Mouse (Mus musculus): ENCODE measurements around the gene Olfr920.

Gene Olfr920

DNA sequence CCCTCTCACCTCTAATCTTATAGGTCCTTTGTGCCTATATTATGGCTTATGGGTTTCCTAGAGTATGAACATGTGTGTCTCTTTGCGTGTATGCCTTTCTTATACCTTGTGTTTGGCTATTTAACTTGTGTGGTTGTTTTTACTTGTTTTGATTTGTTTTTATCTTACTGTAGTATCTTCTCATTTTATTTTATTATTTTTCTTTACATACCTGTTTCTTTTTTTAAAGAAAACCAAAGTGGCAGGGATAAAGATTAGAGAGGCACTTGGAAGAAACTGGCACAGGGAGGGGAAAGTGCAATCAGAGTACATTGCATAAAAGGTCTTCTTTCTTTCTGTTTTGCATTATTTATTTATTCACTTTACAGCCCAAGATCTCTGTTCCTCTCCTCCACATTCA, at the start of gene Olfr920:
Gene Olfr920 (plus strand): TSS at position 301 of the 400 bp plus-strand sequence.
- no peak for DNase-seq

- peak; percentile 30 for DNase-seq
Observed at GRCm38 (mm10) chr9:38718102-38718501, 34.0 kb upstream of the Olfr920 start, which contains the start of gene Vwa5a. Vwa5a (plus strand) TSS chr9:38718268.

- no peak for DNase-seq
Observed at GRCm38 (mm10) chr9:38718927-38719441, 33.1 kb upstream of the Olfr920 start.

DNA sequence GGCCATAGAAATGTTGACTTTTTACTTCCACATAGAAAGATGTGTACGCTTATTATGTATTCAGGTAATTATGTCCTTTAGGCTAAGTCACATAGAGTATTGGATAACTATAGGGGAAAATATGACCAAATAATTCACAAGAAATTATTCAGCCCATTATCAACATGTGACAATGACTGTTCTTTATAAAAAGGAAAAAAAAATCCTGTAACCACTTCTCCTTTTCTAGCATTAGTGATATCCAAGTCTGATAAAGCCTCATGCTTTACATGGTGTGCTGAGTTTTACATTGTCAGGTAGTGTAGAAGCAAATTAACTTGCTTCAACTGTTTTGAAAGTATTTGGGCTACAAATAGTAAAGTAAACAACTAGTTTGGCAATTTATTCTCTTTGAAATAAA, 28.1 kb upstream of the Olfr920 start:
- no peak for DNase-seq

DNA sequence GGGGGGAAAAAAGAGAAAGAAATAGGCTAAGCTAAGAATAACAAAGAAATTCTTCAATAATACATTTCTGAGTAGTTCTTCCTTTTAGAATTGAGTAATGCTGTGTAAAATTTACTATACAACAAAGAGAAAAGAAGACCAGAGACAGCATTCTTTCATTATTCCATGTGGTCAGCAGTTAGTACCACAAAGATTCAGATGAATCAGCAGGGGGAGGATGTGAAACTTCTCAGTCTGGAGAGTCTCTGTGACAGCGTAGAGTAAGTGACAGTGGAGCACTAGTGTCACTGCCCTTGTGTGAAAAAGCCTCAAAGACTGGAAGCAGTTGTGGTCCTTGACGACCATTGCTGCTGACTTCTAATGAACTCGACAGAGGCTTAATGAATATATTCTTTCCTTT, 23.9 kb upstream of the Olfr920 start:
- no peak for DNase-seq

DNA sequence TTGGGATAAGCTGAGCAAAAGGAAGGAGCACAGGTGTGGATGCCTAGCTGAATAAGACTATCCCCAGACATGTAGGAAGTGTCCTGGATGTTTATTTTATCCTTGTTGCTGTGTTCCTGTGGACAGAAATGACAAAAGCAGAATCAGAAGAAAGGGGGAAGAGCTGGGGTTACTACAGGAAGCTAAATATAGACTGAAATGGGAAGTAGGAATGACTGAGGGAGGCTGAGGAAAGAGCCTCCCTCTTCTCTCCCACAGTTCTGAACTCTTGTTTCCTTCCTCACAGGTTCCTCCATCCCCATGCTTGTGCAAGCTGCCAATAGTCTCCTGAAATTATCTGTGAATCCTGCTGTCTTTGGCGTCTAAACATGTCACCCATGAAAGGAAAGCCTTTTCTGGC, 10.7 kb upstream of the Olfr920 start:
- DNase-seq: no peak

DNA sequence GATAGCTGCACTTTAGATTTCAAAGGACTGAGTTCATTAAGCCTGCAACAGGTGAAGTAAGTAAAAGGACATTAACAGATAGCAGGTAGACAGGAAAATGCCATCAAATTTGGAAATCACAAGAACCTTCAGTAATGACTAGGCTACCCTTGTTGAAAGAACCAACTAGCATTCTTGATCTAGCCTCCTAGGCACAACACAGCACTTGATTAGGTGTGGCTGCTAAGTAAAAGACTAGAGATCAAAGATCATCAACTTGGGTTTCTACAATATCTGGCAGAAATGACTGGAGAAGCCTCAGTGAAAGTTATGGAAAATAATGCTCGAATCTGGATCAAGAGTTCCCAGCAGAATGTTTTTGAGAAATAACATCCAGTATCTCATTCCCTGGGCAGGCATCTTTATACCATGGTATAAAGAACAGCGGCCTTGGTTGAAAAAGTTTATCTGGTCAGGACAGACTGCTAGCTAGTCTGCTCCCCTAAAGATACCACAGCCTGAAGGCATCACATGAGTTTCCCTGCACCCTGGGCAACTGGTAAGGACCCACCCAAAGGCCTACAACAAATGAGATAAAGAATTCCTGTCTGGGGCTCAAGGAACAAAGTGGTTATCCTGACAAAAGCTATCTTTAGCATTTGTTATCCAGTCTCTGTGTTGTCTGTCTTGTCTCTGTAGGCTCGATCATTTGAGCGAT, 7.3 kb upstream of the Olfr920 start:
- no peak for DNase-seq

DNA sequence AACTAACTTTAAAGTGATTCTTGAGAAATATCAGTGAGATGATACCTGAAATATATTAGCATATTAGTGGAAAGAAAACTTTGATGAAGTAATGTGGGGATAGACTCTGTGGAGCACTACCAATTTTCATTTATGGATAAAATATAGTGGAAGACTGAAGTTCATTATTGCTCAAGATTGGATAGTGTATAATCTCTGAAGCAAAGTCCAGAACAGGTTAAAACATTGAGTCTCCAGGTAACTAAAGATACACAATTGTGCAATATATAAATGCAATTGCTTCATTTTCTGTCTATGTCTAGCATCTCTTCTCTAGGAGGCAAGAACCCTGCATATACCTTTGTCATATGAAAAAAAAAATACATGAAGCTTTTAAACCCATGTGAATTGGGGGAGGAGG, 20.7 kb downstream of the Olfr920 start, which contains the start of gene Olfr921:
Gene Olfr921 (plus strand): TSS at position 301 of the 400 bp plus-strand sequence.
- no peak for DNase-seq

GRCm38 (mm10) chr9:38792689-38793088, 40.6 kb downstream of the Olfr920 start:
- DNase-seq: no peak

DNA sequence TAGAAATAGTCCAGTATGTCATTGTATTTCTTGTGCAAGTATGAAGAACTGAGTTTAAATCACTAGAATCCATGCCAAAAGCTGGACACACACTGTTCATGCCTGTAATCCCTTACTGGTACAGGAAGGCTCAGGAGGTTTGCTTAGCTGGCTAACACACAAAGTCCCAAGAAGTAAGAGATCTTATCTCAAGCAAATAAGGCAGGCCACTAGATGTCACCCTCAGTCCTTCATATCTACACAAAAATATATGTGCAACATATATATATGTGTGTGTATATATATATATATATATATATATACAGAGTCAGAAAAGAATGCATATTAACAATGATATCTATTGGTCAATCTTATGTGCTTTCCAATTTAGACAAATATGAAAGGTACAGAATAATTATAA, 53.6 kb downstream of the Olfr920 start:
- DNase-seq: no peak
